Mouse (Mus musculus): ENCODE results near the gene Pfdn4. TPM values are rescaled to one million over a fixed set of nuclear protein-coding genes. Genes with fewer than 3 reads are reported as not detected.

Gene Pfdn4
- polyA plus RNA-seq, 1 experiment from 2014 or later = 90.0 TPM

DNA sequence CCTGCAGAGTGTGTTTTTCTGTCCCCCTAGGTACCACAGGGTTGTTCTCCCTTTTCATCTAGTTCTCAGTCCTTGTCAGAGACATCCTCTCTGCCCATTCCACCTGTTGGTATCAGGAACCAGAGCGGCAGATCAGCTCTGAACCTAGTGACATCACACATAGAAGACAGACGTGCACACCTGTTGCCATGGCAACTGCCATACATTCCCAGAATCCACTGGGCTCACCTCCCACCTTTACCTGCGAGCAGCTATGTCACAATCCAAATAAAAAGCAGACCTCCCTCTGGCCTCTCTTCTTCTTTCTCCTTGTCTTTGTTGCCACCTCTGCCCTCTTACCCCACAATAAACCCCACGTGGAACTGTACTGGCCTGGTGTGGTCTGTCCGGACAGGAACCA lies 25.6 kb upstream of the Pfdn4 start:
- 73% methylated on average over 5 of the region's 5 CpGs for WGBS
- no peak overlapping the region for H3K9ac ChIP-seq
- H3K4me1 ChIP-seq = 0 out of 2 replicates have a peak, but pooled peaks cover 5% of the 10 kb centered on the region
- ATAC-seq (ENCODE audit: insufficient number of reproducible peaks, insufficient read depth, low FRiP score, low TSS enrichment, low read depth) = no peak
- H3K27me3 ChIP-seq = peaks cover 4% of the 10 kb centered on the region; the same call in 1 of the 2 replicates
- no peak overlapping the region for H3K27ac ChIP-seq
- H3K36me3 ChIP-seq = no peaks in the 10 kb centered on the region
- 0 out of 2 replicates have a peak, but pooled peaks cover 2% of the 10 kb centered on the region for H3K9me3 ChIP-seq
- H3K4me3 ChIP-seq = no peak overlapping the region
- H3K4me2 ChIP-seq = no peak overlapping the region

DNA sequence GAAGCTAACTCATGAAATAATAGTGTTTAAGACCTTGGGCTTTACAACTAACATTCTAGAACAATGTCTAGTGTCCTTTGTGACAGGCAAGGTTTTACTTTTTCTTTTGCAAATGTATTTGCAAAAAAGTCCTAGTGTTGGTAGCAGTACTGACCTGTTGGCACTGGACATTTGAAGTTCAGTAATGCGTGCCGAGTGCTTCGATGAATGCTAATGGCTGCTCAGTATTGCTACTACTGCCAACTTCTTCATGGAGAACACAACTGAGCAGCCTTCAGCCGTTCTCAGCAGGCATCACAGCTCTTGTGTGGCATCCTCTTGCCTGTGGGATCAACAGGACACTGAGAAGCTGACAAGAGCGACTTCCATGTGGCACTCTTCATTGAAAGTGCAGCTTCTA lies 22.1 kb upstream of the Pfdn4 start:
- ATAC-seq (ENCODE audit: insufficient number of reproducible peaks, insufficient read depth, low FRiP score, low TSS enrichment, low read depth) = no peak
- 94% methylated on average over 5 of the region's 5 CpGs for WGBS
- 0 out of 2 replicates have a peak, but pooled peaks cover 5% of the 10 kb centered on the region for H3K4me1 ChIP-seq
- no peak overlapping the region for H3K27ac ChIP-seq
- H3K36me3 ChIP-seq = no peaks in the 10 kb centered on the region
- no peak overlapping the region for H3K9ac ChIP-seq
- no peak overlapping the region for H3K4me2 ChIP-seq
- H3K27me3 ChIP-seq = peaks cover 4% of the 10 kb centered on the region; the same call in 1 of the 2 replicates
- no peak overlapping the region for H3K4me3 ChIP-seq
- H3K9me3 ChIP-seq = 0 out of 2 replicates have a peak, but pooled peaks cover 2% of the 10 kb centered on the region

DNA sequence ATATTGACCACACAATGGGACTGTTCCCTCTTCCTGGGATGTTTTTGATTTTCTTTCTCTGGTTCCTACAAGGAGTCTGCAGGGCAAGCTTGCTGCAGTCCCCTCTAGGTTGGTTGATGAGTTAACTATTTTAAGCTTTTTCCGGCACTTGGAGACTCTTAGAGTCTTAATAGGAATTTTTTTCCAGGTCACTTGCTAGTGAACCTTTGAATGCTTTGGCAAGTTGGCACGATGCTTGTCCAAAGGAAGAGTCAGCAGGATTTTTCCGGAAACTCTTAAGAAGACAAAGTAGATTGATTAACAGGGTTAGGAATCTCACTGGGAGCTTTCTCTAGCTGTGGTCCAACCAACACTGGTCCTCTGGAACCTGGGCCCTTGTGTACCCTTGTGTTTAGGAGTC lies 21.1 kb upstream of the Pfdn4 start:
- no peak overlapping the region for H3K4me3 ChIP-seq
- no peak overlapping the region for H3K27ac ChIP-seq
- H3K4me2 ChIP-seq = no peak overlapping the region
- H3K9ac ChIP-seq = no peak overlapping the region
- no peaks in the 10 kb centered on the region for H3K36me3 ChIP-seq
- H3K27me3 ChIP-seq = no peaks in the 10 kb centered on the region
- WGBS = 74% methylated on average over 3 of the region's 3 CpGs
- H3K4me1 ChIP-seq = no peaks in the 10 kb centered on the region
- H3K9me3 ChIP-seq = 0 out of 2 replicates have a peak, but pooled peaks cover 2% of the 10 kb centered on the region
- ATAC-seq (ENCODE audit: insufficient number of reproducible peaks, insufficient read depth, low FRiP score, low TSS enrichment, low read depth) = no peak

GRCm38 (mm10) chr2:170476215-170476614 lies 20.0 kb upstream of the Pfdn4 start:
- no peak for ATAC-seq (ENCODE audit: insufficient number of reproducible peaks, insufficient read depth, low FRiP score, low TSS enrichment, low read depth)
- no peak overlapping the region for H3K4me3 ChIP-seq
- no peaks in the 10 kb centered on the region for H3K27me3 ChIP-seq
- no peak overlapping the region for H3K4me2 ChIP-seq
- WGBS = 85% methylated on average over 11 of the region's 11 CpGs
- no peaks in the 10 kb centered on the region for H3K4me1 ChIP-seq
- no peak overlapping the region for H3K27ac ChIP-seq
- H3K36me3 ChIP-seq = no peaks in the 10 kb centered on the region
- H3K9me3 ChIP-seq = 0 out of 2 replicates have a peak, but pooled peaks cover 2% of the 10 kb centered on the region
- no peak overlapping the region for H3K9ac ChIP-seq

DNA sequence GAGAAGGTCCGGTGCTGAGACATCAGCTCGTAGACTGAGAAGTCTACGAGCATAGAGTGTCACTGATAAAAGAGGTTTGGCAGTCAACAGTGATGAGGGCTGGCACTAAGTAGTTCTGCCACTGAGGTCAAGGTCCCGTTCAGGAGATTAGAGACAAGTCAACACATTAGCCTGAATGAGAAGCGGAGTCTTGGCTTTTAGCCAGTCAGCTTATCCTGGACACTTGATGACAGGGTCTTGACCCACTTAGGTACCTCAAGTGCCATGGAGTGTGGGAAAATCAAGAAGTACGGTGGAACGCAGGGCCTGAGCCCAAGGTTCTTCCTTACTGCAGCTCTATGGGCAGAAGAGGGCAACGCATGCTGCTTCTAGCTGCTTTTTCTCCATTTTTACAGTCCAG lies 19.6 kb upstream of the Pfdn4 start:
- no peaks in the 10 kb centered on the region for H3K36me3 ChIP-seq
- no peak overlapping the region for H3K4me3 ChIP-seq
- no peak overlapping the region for H3K27ac ChIP-seq
- WGBS = 91% methylated on average over 8 of the region's 8 CpGs
- H3K4me1 ChIP-seq = no peaks in the 10 kb centered on the region
- H3K27me3 ChIP-seq = no peaks in the 10 kb centered on the region
- H3K9me3 ChIP-seq = 0 out of 2 replicates have a peak, but pooled peaks cover 2% of the 10 kb centered on the region
- H3K9ac ChIP-seq = no peak overlapping the region
- ATAC-seq (ENCODE audit: insufficient number of reproducible peaks, insufficient read depth, low FRiP score, low TSS enrichment, low read depth) = no peak
- H3K4me2 ChIP-seq = no peak overlapping the region

- H3K4me3 ChIP-seq = no peak overlapping the region
- H3K9me3 ChIP-seq = no peaks in the 10 kb centered on the region
- 74% methylated on average over 10 of the region's 10 CpGs for WGBS
- no peak overlapping the region for H3K27ac ChIP-seq
- no peaks in the 10 kb centered on the region for H3K36me3 ChIP-seq
- H3K4me1 ChIP-seq = no peaks in the 10 kb centered on the region
- H3K9ac ChIP-seq = no peak overlapping the region
- no peak overlapping the region for H3K4me2 ChIP-seq
- ATAC-seq (ENCODE audit: insufficient number of reproducible peaks, insufficient read depth, low FRiP score, low TSS enrichment, low read depth) = no peak
- H3K27me3 ChIP-seq = peaks cover 9% of the 10 kb centered on the region
Measured at GRCm38 (mm10) chr2:170482019-170482540, 14.1 kb upstream of the Pfdn4 start.

- ATAC-seq (ENCODE audit: insufficient number of reproducible peaks, insufficient read depth, low FRiP score, low TSS enrichment, low read depth) = no peak
- H3K9ac ChIP-seq = no peak overlapping the region
- no peaks in the 10 kb centered on the region for H3K9me3 ChIP-seq
- no peaks in the 10 kb centered on the region for H3K36me3 ChIP-seq
- H3K4me1 ChIP-seq = no peaks in the 10 kb centered on the region
- no peak overlapping the region for H3K4me3 ChIP-seq
- no peak overlapping the region for H3K4me2 ChIP-seq
- WGBS = 64% methylated on average over 11 of the region's 11 CpGs
- H3K27ac ChIP-seq = no peak overlapping the region
- H3K27me3 ChIP-seq = peaks cover 13% of the 10 kb centered on the region
Measured at GRCm38 (mm10) chr2:170483914-170484313, 12.3 kb upstream of the Pfdn4 start.

- Histone ChIP-seq H3K4me3 (no peak overlapping the region), H3K27me3 (peaks cover 30% of the 10 kb centered on the region), H3K4me2 (no peak overlapping the region), H3K9ac (no peak overlapping the region), H3K27ac (no peak overlapping the region), H3K4me1 (no peaks in the 10 kb centered on the region), H3K36me3 (no peaks in the 10 kb centered on the region), H3K9me3 (no peaks in the 10 kb centered on the region)
- no peak for ATAC-seq (ENCODE audit: insufficient number of reproducible peaks, insufficient read depth, low FRiP score, low TSS enrichment, low read depth)
- WGBS = 76% methylated on average over 7 of the region's 7 CpGs
Measured at GRCm38 (mm10) chr2:170487202-170487601, 9.0 kb upstream of the Pfdn4 start.

- H3K4me1 ChIP-seq = no peaks in the 10 kb centered on the region
- WGBS = 61% methylated on average over 26 of the region's 26 CpGs
- no peak overlapping the region for H3K4me2 ChIP-seq
- no peaks in the 10 kb centered on the region for H3K9me3 ChIP-seq
- no peak overlapping the region for H3K4me3 ChIP-seq
- no peak overlapping the region for H3K27ac ChIP-seq
- ATAC-seq (ENCODE audit: insufficient number of reproducible peaks, insufficient read depth, low FRiP score, low TSS enrichment, low read depth) = no peak
- H3K36me3 ChIP-seq = no peaks in the 10 kb centered on the region
- H3K27me3 ChIP-seq = peaks cover 34% of the 10 kb centered on the region
- no peak overlapping the region for H3K9ac ChIP-seq
Measured at GRCm38 (mm10) chr2:170487890-170488502, 8.2 kb upstream of the Pfdn4 start.

DNA sequence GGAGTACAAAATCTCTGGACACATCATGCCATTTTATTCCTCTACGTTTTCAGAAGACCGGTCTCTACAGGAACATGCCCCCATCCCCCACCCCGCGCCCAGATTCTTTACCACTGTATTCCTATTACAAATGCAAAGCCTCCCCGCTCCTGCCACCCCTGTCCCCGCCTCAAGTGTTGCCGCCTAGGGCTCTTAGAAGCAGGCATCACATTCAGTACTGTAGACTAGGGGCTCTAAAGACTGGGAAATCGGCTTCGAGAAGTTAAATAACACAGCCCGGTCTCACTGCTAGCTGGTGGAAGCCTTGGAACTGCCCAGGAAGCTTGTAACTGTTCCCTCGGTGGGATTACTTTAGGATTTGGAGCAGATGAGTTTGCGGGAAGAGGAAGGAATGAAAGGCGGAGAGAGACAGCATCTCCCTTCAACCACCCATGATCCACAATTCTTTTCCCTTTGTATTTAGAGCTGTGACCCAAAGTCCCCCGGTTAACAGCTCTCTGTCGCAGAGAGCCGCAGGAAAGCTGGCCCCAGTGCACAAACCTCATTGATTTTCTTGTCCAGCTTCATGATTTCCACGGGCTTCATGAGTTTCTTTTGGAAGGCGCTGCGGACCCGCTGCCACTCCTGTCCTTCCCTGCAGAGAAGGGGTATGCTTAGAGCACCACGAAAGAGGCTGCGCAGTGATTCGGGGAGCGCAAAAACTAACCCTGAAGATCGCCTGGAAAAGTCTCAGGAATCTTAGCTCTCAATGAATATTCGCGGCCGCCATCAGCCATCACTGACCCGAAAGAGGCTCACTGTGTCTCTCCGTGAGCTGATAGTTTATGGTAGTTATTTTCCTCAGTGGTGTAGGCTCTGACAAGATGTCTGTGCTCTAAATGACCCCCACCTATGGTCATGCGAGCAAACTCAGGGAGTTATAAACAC lies 1.2 kb upstream of the Pfdn4 start:
- H3K4me2 ChIP-seq = peak overlapping the region; percentile 18; the same call in 1 of the 2 replicates
- H3K27me3 ChIP-seq = peaks cover 81% of the 10 kb centered on the region
- H3K4me1 ChIP-seq = peaks cover 16% of the 10 kb centered on the region
- H3K36me3 ChIP-seq = no peaks in the 10 kb centered on the region
- ATAC-seq (ENCODE audit: insufficient number of reproducible peaks, insufficient read depth, low FRiP score, low TSS enrichment, low read depth) = no peak
- no peak overlapping the region for H3K27ac ChIP-seq
- no peaks in the 10 kb centered on the region for H3K9me3 ChIP-seq
- H3K4me3 ChIP-seq = peak overlapping the region; percentile 9; the same call in 1 of the 2 replicates
- WGBS = 8% methylated on average over 31 of the region's 31 CpGs
- no peak overlapping the region for H3K9ac ChIP-seq

DNA sequence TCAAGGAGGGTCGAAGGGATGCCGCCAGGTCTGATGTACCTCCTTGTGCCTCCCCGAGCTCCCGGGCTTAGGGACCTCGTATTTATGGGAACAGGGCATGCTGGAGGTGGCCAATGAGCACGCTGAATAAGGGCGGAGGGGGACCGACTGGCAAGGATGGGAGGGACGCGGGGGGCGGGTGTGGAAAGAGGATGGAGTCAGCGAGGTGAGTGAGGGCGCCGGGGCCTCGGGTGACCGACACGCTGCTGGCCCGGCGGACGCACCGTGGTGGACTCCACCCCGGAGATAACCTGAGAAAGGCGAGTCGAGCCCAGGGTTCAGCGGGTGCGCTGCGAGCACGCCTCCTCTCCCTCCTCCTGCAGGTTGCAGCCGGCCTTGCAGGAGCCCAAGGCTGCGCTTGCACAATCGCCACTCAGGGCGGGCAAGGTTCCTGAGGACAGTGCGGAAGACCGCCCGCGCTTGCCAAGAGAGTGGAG lies 901 bp downstream of the Pfdn4 start, which contains the start of gene Cyp24a1:
TSS of gene Cyp24a1 (minus strand) at position 55 of the 476 bp plus-strand sequence.
- no peaks in the 10 kb centered on the region for H3K9me3 ChIP-seq
- no peak for ATAC-seq (ENCODE audit: insufficient number of reproducible peaks, insufficient read depth, low FRiP score, low TSS enrichment, low read depth)
- peak within 1 kb of the TSS; percentile 55 for H3K4me2 ChIP-seq
- WGBS = under 1% methylated on average over 36 of the region's 36 CpGs
- no peak within 1 kb of the TSS for H3K9ac ChIP-seq
- H3K4me3 ChIP-seq = peak within 1 kb of the TSS; percentile 31
- H3K27ac ChIP-seq = no peak within 1 kb of the TSS
- H3K36me3 ChIP-seq = no peaks in the 10 kb centered on the region
- H3K27me3 ChIP-seq = peaks cover 81% of the 10 kb centered on the region
- H3K4me1 ChIP-seq = peaks cover 16% of the 10 kb centered on the region

Measured in embryonic facial prominence, embryonic 13.5 days (tissue).